Mouse (Mus musculus) hindbrain, postnatal 0 days (tissue): ENCODE data around the gene Ptrh2. TPM values are rescaled to one million over a fixed set of nuclear protein-coding genes. Genes with fewer than 3 reads are reported as not detected.
A peak's percentile ranks its signal among the peaks of the same experiment; 100 is the strongest.

ENCODE experiments used
- ATAC-seq: fragments of 200-750 bp; cut with Nextera tagmentation; 2 replicates; pipeline ENCODE4 v1.8.0; 2017; ENCODE audit warnings: mild to moderate bottlenecking, moderate TSS enrichment, moderate library complexity
- DNase-seq: peaks from one replicate; pipeline ENCODE4 v3.0.0-alpha.2; 2015; ENCODE audit warnings: low spot score
- H3K27ac ChIP-seq: fragments of 300-500 bp; sonication (generic); 2 replicates; pipeline ENCODE4 v1.5.1; 2014; ENCODE audit warnings: mild to moderate bottlenecking
- H3K27me3 ChIP-seq: fragments of 300-500 bp; sonication (generic); 2 replicates; pipeline ENCODE4 v1.6.1; 2014; ENCODE audit warnings: low read length, mixed read lengths; ENCODE audit not compliant: insufficient read depth
- H3K36me3 ChIP-seq: fragments of 300-500 bp; sonication (generic); 2 replicates; pipeline ENCODE4 v1.6.1; 2014; ENCODE audit warnings: low read length, mixed read lengths; ENCODE audit not compliant: insufficient read depth
- H3K4me1 ChIP-seq: fragments of 300-500 bp; sonication (generic); 2 replicates; pipeline ENCODE4 v1.6.1; 2014; ENCODE audit warnings: antibody characterized with exemption, low read length, mixed read lengths; ENCODE audit not compliant: insufficient read depth
- H3K4me2 ChIP-seq: fragments of 300-500 bp; sonication (generic); 2 replicates; pipeline ENCODE4 v1.6.1; 2014; ENCODE audit warnings: low read depth, mild to moderate bottlenecking, low read length, moderate library complexity, mixed read lengths
- H3K4me3 ChIP-seq: fragments of 300-500 bp; sonication (generic); 2 replicates; pipeline ENCODE4 v1.5.1; 2014; ENCODE audit warnings: low read length
- H3K9ac ChIP-seq: fragments of 300-500 bp; sonication (generic); replicated peaks from 2 replicates; pipeline ENCODE4 v1.6.1; 2014; ENCODE audit warnings: mild to moderate bottlenecking, low read length, moderate library complexity, mixed read lengths
- H3K9me3 ChIP-seq: fragments of 300-500 bp; sonication (generic); 2 replicates; pipeline ENCODE4 v1.6.1; 2016; ENCODE audit warnings: low read length, mixed read lengths
- CTCF ChIP-seq: IDR thresholded peaks from 2 replicates; pipeline ENCODE4 v1.5.1; 2016; ENCODE audit warnings: antibody characterized with exemption, control low read depth, low read depth
- whole genome bisulfite sequencing: fragments of 180-500 bp; shearing (Covaris S2); extraction: QIAGEN DNeasy Blood & Tissue Kit; methylation state at CpG from one replicate; pipeline ENCODE4 v1.1.7; 2014; 5-methylcytosine and 5-hydroxymethylcytosine counted together
- polyA plus RNA-seq: library from polyadenylated mRNA; unstranded; fragments of >200 nt; fragmentation: Nextera tagmentation; extraction: Ambion mirVana; gene quantifications from 2 replicates; pipeline ENCODE4 v1.2.1, GENCODE M21; 2015
- total RNA-seq: library from RNA; depleted of rRNA; stranded (reverse); fragments of >200 nt; gene quantifications from 2 replicates; pipeline ENCODE4 v1.2.3, GENCODE M21; 2014; rRNA removed

The Ptrh2 gene
- total RNA-seq (8.4 and 10.6 TPM in 2 replicates), polyA plus RNA-seq (21.2 and 21.6 TPM in 2 replicates)

DNA sequence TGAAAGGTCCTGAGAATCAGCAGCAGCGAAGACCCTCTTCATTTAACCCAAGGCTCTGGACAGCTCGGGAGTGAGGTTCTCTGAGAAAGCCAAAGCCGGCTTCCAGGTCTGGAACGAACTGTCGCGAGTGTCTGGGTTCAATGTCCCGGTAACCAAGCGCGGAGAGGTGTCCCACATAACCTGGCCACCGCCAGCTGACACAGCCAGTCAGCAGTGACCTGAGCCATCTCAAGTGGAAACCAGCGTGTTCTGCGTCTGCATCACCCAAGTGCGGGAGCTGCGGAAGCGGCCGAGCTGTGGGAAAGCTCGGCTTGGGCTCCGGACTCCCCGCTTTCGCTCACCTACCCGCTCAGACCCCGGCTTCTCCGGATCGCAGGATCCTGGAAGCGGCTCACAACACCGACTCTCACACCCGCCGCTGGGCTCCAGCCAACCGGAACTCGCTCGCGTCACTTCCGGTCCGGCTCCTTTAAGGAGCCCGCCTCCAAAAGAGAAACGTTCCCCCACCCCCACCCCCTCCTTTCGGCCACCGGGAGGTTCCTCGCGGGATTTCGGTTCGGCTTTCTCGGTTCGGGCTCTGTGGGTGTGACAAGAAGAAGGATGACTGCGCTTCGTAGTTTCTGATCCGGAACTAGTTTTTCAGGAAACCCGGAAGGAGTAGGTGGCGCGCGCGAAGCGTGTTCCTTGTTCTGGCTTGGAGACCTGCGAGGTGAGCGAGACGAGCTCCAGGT lies at the start of gene Ptrh2, which contains the start of gene Vmp1:
Ptrh2 (plus strand) TSS at position 591 of the 731 bp plus-strand sequence.
Vmp1 (minus strand) TSS at position 442 of the 731 bp plus-strand sequence.
- Histone ChIP-seq H3K4me2 (peak within 1 kb of the TSS; percentile 80), H3K9me3 (no peaks in the 10 kb centered on the region), H3K4me3 (peak within 1 kb of the TSS; percentile 86), H3K36me3 (no peaks in the 10 kb centered on the region), H3K27ac (peak within 1 kb of the TSS; percentile 88), H3K4me1 (peaks cover 15% of the 10 kb centered on the region), H3K9ac (peak within 1 kb of the TSS; percentile 88), H3K27me3 (no peaks in the 10 kb centered on the region)
- DNase-seq: peak; percentile 98
- under 1% methylated on average over 56 of the region's 56 CpGs for WGBS
- ATAC-seq: peak; percentile 98
- no peak for TF ChIP-seq CTCF

DNA sequence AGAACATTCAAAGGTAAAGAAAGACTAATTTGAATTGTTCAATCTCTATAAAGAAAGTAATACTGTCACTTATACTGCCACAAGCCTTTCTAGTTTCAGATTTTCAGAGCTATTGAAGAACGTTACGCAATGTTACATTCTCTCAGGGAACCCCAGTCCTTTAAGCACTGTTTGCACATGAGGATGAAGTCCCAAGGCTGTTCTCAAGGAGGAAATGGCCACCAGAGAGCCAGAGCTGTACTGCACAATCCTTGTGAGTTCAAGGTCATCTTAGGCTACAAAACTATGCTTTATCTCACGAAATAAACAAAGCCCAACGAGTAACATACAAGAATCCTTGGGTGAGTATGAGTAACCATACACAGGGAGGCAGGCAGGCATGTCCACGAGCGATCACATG lies 49.4 kb upstream of the Ptrh2 start:
- DNase-seq (no peak), ATAC-seq (no peak)
- Histone ChIP-seq H3K4me1 (no peaks in the 10 kb centered on the region), H3K9me3 (no peaks in the 10 kb centered on the region), H3K9ac (no peak overlapping the region), H3K27ac (no peak overlapping the region), H3K4me2 (no peak overlapping the region), H3K27me3 (no peaks in the 10 kb centered on the region), H3K36me3 (no peaks in the 10 kb centered on the region; the same call in 1 of the 2 replicates), H3K4me3 (no peak overlapping the region)
- WGBS: 93% methylated on average over 6 of the region's 6 CpGs
- no peak for TF ChIP-seq CTCF

DNA sequence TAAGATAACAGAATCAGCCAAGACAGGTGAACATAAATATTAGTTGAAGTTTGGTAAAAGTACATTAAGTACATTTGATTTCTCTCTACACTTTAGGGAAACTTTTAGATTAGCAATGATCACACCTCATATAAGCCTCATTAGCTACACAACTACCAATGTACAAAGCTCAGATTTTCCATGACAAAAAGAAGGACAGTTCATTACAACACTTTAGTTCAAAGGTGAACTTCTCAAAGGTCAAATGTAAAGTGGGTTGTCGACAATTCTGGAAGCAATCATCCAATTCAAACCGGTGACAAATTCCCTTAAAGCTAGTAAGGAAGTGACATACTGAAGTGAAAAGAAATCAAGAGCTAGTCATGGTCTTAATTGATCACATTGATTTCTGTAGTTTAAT lies 46.1 kb upstream of the Ptrh2 start:
- H3K36me3 ChIP-seq: peaks cover 8% of the 10 kb centered on the region; the same call in 1 of the 2 replicates
- TF ChIP-seq CTCF: no peak
- H3K9me3 ChIP-seq: no peaks in the 10 kb centered on the region
- ATAC-seq (no peak), DNase-seq (no peak)
- no peaks in the 10 kb centered on the region for H3K27me3 ChIP-seq
- no peak overlapping the region for H3K4me2 ChIP-seq
- H3K27ac ChIP-seq: no peak overlapping the region
- H3K9ac ChIP-seq: no peak overlapping the region
- H3K4me3 ChIP-seq: no peak overlapping the region
- WGBS: 86% methylated on average over 2 of the region's 2 CpGs
- no peaks in the 10 kb centered on the region for H3K4me1 ChIP-seq

DNA sequence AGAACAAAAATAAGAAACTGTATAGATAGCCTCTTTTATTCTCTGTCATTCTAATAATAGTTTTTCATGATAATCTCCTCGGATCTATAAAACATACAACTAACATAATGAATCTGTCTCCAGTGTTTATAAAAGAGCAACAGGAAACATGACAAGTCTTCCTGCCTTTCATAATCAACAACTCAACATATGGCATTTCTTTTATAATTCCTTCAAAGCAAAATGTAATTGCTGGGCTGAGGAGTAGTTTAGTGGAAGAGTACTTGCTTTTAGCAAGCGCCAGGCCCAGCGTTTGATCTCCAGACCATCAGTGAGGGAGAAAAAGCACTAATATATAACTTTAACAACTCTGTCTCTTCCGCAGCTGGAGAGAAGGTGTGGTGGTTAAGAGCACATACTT lies 42.1 kb upstream of the Ptrh2 start:
- H3K9ac ChIP-seq: no peak overlapping the region
- H3K27me3 ChIP-seq: no peaks in the 10 kb centered on the region
- H3K4me2 ChIP-seq: no peak overlapping the region
- no peak overlapping the region for H3K4me3 ChIP-seq
- TF ChIP-seq CTCF: no peak
- no peaks in the 10 kb centered on the region for H3K9me3 ChIP-seq
- no peak for DNase-seq
- H3K4me1 ChIP-seq: no peaks in the 10 kb centered on the region
- H3K27ac ChIP-seq: no peak overlapping the region
- 86% methylated on average over 4 of the region's 4 CpGs for WGBS
- peaks cover 12% of the 10 kb centered on the region for H3K36me3 ChIP-seq
- ATAC-seq: no peak

DNA sequence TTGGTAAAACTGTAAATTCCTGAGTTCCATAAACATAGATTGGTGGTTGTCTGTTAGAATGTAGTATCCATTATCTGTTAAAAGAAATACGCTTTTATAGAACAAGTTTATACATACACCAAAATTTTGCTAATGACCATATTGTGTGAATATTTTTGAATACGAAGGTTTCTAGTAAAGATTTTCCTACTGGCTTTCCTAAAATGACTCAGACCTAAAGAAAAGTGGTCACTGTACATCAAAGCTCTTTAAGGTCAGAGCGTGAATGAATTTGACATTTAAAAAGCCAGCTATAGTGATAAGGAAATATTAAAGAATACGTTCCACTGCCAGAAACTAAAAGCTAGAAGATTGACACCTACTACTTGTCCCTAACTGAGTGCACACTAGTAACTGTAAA lies 39.2 kb upstream of the Ptrh2 start:
- no peak overlapping the region for H3K4me2 ChIP-seq
- H3K4me3 ChIP-seq: no peak overlapping the region
- no peak overlapping the region for H3K9ac ChIP-seq
- H3K27ac ChIP-seq: no peak overlapping the region
- H3K9me3 ChIP-seq: no peaks in the 10 kb centered on the region
- H3K27me3 ChIP-seq: no peaks in the 10 kb centered on the region
- 95% methylated on average over 4 of the region's 4 CpGs for WGBS
- ATAC-seq (no peak), DNase-seq (no peak)
- peaks cover 12% of the 10 kb centered on the region for H3K36me3 ChIP-seq
- no peak for TF ChIP-seq CTCF
- no peaks in the 10 kb centered on the region for H3K4me1 ChIP-seq

DNA sequence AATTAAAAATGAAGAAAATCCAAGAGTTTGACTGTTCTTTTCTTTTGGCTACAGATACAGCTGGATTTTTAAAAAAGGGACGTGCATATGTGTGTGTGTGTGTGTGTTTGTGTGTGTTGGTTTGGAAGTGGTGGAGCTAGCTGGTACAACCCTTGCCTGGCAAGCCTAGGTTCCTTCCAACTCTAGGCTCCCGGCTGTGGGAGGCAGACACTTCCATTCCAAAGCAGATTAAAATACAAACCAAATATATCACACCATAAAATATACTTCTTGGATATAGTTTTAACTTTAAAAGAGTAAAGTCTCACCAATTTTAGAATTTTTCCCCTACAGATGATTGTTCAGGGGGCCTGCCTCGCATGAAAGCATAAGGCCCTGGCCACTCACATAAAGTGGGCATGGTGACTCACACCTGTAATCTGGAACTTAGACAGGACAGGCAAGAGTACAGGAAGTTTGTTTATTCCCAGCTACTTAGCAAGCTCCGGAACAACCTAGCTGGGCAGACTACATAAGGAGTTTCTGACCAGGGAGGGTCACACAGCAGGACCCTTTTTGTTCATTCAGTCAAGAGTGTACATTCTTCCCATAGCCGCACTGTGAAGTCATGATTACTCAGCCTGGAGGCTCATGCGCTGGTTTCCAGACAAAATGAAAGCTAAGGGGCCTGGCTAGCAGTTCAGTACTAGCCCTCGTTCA lies 37.5 kb upstream of the Ptrh2 start:
- ATAC-seq (no peak), DNase-seq (peak; percentile 3)
- no peak overlapping the region for H3K27ac ChIP-seq
- H3K9me3 ChIP-seq: no peaks in the 10 kb centered on the region
- H3K36me3 ChIP-seq: peaks cover 12% of the 10 kb centered on the region
- H3K27me3 ChIP-seq: no peaks in the 10 kb centered on the region
- no peak overlapping the region for H3K4me3 ChIP-seq
- no peak overlapping the region for H3K4me2 ChIP-seq
- H3K9ac ChIP-seq: no peak overlapping the region
- 45% methylated on average over 7 of the region's 7 CpGs for WGBS
- no peaks in the 10 kb centered on the region for H3K4me1 ChIP-seq
- TF ChIP-seq CTCF: no peak
